Mouse (Mus musculus) heart, adult 2 months (tissue): ENCODE results near the gene Krt28. TPM values are rescaled to one million over a fixed set of nuclear protein-coding genes. Genes with fewer than 3 reads are reported as not detected.

Experiments used
- DNase-seq, 2 experiments: peaks; one replicate each; pipeline ENCODE4 v3.0.0; 2021
- H3K27ac ChIP-seq: fragments of 200-600 bp; 2 replicates; pipeline ENCODE4 v1.8.1; 2022
- H3K27me3 ChIP-seq: fragments of 200-500 bp; 2 replicates; pipeline ENCODE4 v1.6.1; 2012; ENCODE audit warnings: mild to moderate bottlenecking, low read length, inconsistent platforms, mixed read lengths; ENCODE audit not compliant: control insufficient read depth, insufficient read depth
- H3K36me3 ChIP-seq: fragments of 200-500 bp; 2 replicates; pipeline ENCODE4 v1.6.1; 2012; ENCODE audit warnings: low read length, inconsistent platforms; ENCODE audit not compliant: control insufficient read depth, insufficient read depth
- H3K4me1 ChIP-seq: fragments of 200-500 bp; 2 replicates; pipeline ENCODE4 v1.6.1; 2011; ENCODE audit warnings: low read length; ENCODE audit not compliant: control insufficient read depth, insufficient read depth
- H3K4me3 ChIP-seq: fragments of 200-600 bp; 2 replicates; pipeline ENCODE4 v1.8.1; 2022
- H3K79me2 ChIP-seq: fragments of 200-500 bp; replicated peaks from 2 replicates; pipeline ENCODE4 v1.6.1; 2012; ENCODE audit warnings: mild to moderate bottlenecking, inconsistent platforms, low read length, moderate library complexity, mixed read lengths; ENCODE audit not compliant: control insufficient read depth, insufficient read depth
- H3K9ac ChIP-seq: fragments of 200-500 bp; 2 replicates; pipeline ENCODE4 v1.6.1; 2012; ENCODE audit warnings: low read depth, mild to moderate bottlenecking, control low read depth, inconsistent platforms, low read length, mixed read lengths
- CTCF ChIP-seq: fragments of 200-600 bp; IDR thresholded peaks from 2 replicates; pipeline ENCODE4 v1.8.1; 2022; ENCODE audit warnings: antibody characterized with exemption, mild to moderate bottlenecking, moderate library complexity
- EP300 ChIP-seq: fragments of 200-500 bp; IDR thresholded peaks from 2 replicates; pipeline ENCODE4 v1.6.1; 2011; ENCODE audit warnings: low read depth, low read length, control low read depth; ENCODE audit not compliant: insufficient read depth
- POLR2A ChIP-seq: fragments of 200-500 bp; IDR thresholded peaks from 2 replicates; pipeline ENCODE4 v1.6.1; 2011; ENCODE audit warnings: mild to moderate bottlenecking, low read depth, low read length, control low read depth; ENCODE audit not compliant: insufficient read depth
- WGBS: fragments of 180-500 bp; shearing (Covaris S2); methylation state at CpG from one replicate; pipeline ENCODE4 v1.1.7; 2018; 5-methylcytosine and 5-hydroxymethylcytosine counted together
- intact Hi-C: fragments of 180-260 bp; cut with DNase I; formaldehyde crosslinking; loops from one replicate; pipeline ENCODE4 v1.15.1; 2025
- polyA plus RNA-seq: library from polyadenylated mRNA; depleted of rRNA; stranded (reverse); fragments of >200 nt; gene quantifications from 2 replicates; pipeline ENCODE4 v1.2.3, GENCODE M21; 2012
- total RNA-seq, 2 experiments: library from RNA; stranded (reverse); gene quantifications; 2 replicates each; pipeline ENCODE4 v1.2.3; 2021

Gene Krt28
- total and polyA plus RNA-seq, 3 experiments = not detected

- 44% methylated on average over 3 of the region's 3 CpGs for WGBS
- Histone ChIP-seq H3K27ac (no peak overlapping the region), H3K79me2 (no peaks in the 10 kb centered on the region), H3K9ac (no peak overlapping the region), H3K36me3 (no peaks in the 10 kb centered on the region), H3K4me1 (no peaks in the 10 kb centered on the region), H3K4me3 (no peak overlapping the region), H3K27me3 (no peaks in the 10 kb centered on the region; the same call in 1 of the 2 replicates)
- TF ChIP-seq EP300 = no peak
- no peak for TF ChIP-seq POLR2A
- no peak for TF ChIP-seq CTCF
- no peak for DNase-seq
- intact Hi-C loops = no loop called here
These were observed 21.3 kb upstream of the Krt28 start for GRCm38 (mm10) chr11:99396034-99396433.

GRCm38 (mm10) chr11:99392492-99392891 is 17.8 kb upstream of the Krt28 start:
- 76% methylated on average over 10 of the region's 10 CpGs for WGBS
- Histone ChIP-seq H3K27me3 (no peaks in the 10 kb centered on the region; the same call in 1 of the 2 replicates), H3K9ac (no peak overlapping the region), H3K79me2 (no peaks in the 10 kb centered on the region), H3K4me3 (no peak overlapping the region), H3K36me3 (no peaks in the 10 kb centered on the region), H3K27ac (no peak overlapping the region), H3K4me1 (no peaks in the 10 kb centered on the region)
- intact Hi-C loops = no loop called here
- TF ChIP-seq EP300 = no peak
- TF ChIP-seq CTCF = no peak
- TF ChIP-seq POLR2A = no peak
- no peak for DNase-seq

GRCm38 (mm10) chr11:99391375-99391774 is 16.7 kb upstream of the Krt28 start:
- DNase-seq = no peak
- intact Hi-C loops = no loop called here
- no peaks in the 10 kb centered on the region; the same call in 1 of the 2 replicates for H3K27me3 ChIP-seq

GRCm38 (mm10) chr11:99390866-99391265 is 16.2 kb upstream of the Krt28 start:
- H3K27ac ChIP-seq = no peak overlapping the region
- no peaks in the 10 kb centered on the region for H3K79me2 ChIP-seq
- no peaks in the 10 kb centered on the region for H3K36me3 ChIP-seq
- no peak for DNase-seq
- H3K9ac ChIP-seq = no peak overlapping the region
- H3K4me3 ChIP-seq = no peak overlapping the region
- intact Hi-C loops = no loop called here
- no peak for TF ChIP-seq POLR2A
- no peak for TF ChIP-seq CTCF
- TF ChIP-seq EP300 = no peak
- no peaks in the 10 kb centered on the region for H3K4me1 ChIP-seq
- WGBS = 60% methylated on average over 7 of the region's 7 CpGs
- H3K27me3 ChIP-seq = no peaks in the 10 kb centered on the region; the same call in 1 of the 2 replicates

More at GRCm38 (mm10) chr11:99391375-99391774, 16.7 kb upstream of the Krt28 start:
- no peaks in the 10 kb centered on the region for H3K79me2 ChIP-seq
- no peaks in the 10 kb centered on the region for H3K36me3 ChIP-seq
- WGBS = 70% methylated on average over 6 of the region's 6 CpGs
- H3K4me3 ChIP-seq = no peak overlapping the region
- H3K4me1 ChIP-seq = no peaks in the 10 kb centered on the region
- no peak overlapping the region for H3K9ac ChIP-seq
- H3K27ac ChIP-seq = no peak overlapping the region
- TF ChIP-seq POLR2A = no peak
- no peak for TF ChIP-seq EP300
- TF ChIP-seq CTCF = no peak

- Histone ChIP-seq H3K79me2 (no peaks in the 10 kb centered on the region; the same call in 1 of the 2 replicates), H3K27ac (no peak within 1 kb of the TSS), H3K4me1 (no peaks in the 10 kb centered on the region), H3K27me3 (no peaks in the 10 kb centered on the region), H3K36me3 (no peaks in the 10 kb centered on the region), H3K4me3 (no peak within 1 kb of the TSS), H3K9ac (no peak within 1 kb of the TSS)
- DNase-seq = no peak
- intact Hi-C loops = no loop called here
- 79% methylated on average over 4 of the region's 4 CpGs for WGBS
- TF ChIP-seq EP300 = no peak
- no peak for TF ChIP-seq CTCF
- TF ChIP-seq POLR2A = no peak
These were observed 14.6 kb upstream of the Krt28 start, which contains the start of gene Krt10 for GRCm38 (mm10) chr11:99389264-99389663. Krt10 (minus strand) TSS chr11:99389364.

- 89% methylated on average over 18 of the region's 18 CpGs for WGBS
- DNase-seq = no peak
- H3K27ac ChIP-seq = no peak overlapping the region
- no peaks in the 10 kb centered on the region; the same call in 1 of the 2 replicates for H3K79me2 ChIP-seq
- H3K36me3 ChIP-seq = no peaks in the 10 kb centered on the region
- intact Hi-C loops = no loop called here
- no peak for TF ChIP-seq EP300
- TF ChIP-seq CTCF = no peak
- TF ChIP-seq POLR2A = no peak
- H3K27me3 ChIP-seq = no peaks in the 10 kb centered on the region
- H3K4me1 ChIP-seq = no peaks in the 10 kb centered on the region
- H3K9ac ChIP-seq = no peak overlapping the region
- no peak overlapping the region for H3K4me3 ChIP-seq
These were observed 14.0 kb upstream of the Krt28 start for GRCm38 (mm10) chr11:99388661-99389060.
